Mouse (Mus musculus) inflammation-experienced regulatory T-cells (primary cell): ENCODE results near the gene Erg28. TPM values are rescaled to one million over a fixed set of nuclear protein-coding genes. Genes with fewer than 3 reads are reported as not detected.

Experiments
- polyA plus RNA-seq, 2 experiments: library from polyadenylated mRNA; unstranded; fragments of 100-300 nt; shearing (Covaris generic); gene quantifications; one replicate each; pipeline ENCODE4 v1.2.1; 2017

Erg28 gene
- polyA plus RNA-seq, result 100 to 1,000 TPM in 1 of 2 experiments, 10 to 100 TPM in 1; 98.2 to 109 TPM

GRCm38 (mm10) chr12:85824438-85825264 is at the start of gene Erg28, which contains the start of gene Ttll5:
Gene Erg28 (minus strand): TSS chr12:85824550.
Gene Ttll5 (plus strand): TSS chr12:85824659.

Other genes starting within 250 kb of the Erg28 start
- gene Jdp2, start 225.5 kb downstream of the Erg28 start, polyA plus RNA-seq, result 1 to 10 TPM; 2.0 to 9.1 TPM
- 100 to 1,000 TPM; 131 to 280 TPM for gene Batf, start 137.9 kb downstream of the Erg28 start, polyA plus RNA-seq
- gene Flvcr2, start 78.0 kb downstream of the Erg28 start, polyA plus RNA-seq, result 1 to 10 TPM in 1 of 2 experiments, under 1 TPM in 1; 0.30 to 1.2 TPM
- 10 to 100 TPM; 18.7 to 19.1 TPM for gene Ttll5, start 109 bp upstream of the Erg28 start, polyA plus RNA-seq